Mouse (Mus musculus): ENCODE results near the gene Wnt16.

The Wnt16 gene

DNA sequence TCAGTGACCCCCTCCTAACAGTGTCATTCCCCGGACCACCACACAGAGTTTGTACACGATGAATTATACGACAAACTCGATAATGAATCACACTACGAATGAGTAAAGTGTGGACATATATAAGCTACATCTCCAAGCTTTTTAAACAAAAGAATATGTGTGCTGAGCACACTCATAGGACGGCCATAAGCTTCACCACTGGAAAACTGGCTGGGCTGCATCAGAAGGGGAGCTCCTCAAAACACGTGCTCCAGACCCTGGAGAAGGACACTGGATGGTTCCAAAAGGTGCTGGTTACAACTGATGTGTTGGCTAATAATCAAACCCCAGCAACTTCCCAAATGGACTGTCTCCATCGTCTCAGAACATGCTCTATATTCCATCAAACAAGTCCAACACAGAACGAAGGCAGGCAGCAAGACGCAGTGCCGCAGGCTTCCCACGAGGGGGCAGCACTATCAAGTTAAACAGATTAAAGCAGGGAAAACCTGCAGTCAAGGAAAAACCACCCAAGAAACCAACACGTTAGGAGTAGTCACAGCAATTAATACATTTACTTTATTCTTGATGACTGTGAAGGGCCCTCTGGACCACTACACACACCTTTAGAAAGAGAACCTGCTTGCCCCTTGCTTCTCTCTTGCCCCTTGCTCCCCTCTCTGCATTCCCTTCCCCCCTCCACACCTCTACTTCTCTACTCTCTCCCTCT is 37.5 kb downstream of the Wnt16 start:
- peak; percentile 88 for DNase-seq (ENCODE audit: low spot score)

GRCm38 (mm10) chr6:22326289-22326688 is 38.3 kb downstream of the Wnt16 start:
- DNase-seq (ENCODE audit: low spot score) = no peak

DNA sequence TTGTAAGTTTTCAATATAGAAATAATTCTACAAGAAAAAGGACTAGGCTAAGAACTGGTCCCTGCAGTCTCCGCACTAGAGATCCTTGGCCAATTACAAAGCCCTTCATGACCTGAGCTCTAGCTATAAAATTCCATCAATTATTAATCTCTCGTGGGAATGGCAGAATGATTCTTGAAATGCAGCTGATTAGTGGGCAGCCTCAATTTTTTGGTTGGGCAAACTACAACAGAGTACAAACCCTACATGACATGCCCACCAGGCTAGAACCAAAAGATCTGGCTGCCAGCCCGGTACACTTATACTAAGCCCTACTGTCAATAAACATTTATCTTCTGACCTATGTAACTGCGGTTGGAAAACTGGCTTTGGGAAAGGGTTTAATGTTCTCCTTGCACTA is 39.1 kb downstream of the Wnt16 start:
- no peak for DNase-seq (ENCODE audit: low spot score)

DNA sequence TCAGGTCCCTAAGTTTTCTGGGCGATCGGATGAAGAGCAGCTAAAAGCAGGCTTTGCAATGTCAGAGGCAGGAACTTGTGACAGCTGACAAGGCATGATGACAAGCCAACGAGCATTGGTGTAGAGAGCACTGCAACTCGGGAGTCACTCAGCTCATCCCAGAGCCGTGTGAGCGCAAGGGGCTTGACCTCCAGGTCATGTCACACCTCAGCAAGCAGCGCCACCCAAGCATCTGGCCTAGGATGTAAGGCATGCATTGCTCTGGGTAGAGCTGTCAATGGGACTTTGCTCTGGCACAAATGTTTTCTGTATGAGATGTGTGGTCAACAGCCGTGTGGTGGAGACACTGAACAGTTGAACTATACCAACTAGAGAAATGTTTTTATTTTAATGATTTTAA is 39.9 kb downstream of the Wnt16 start:
- no peak for DNase-seq (ENCODE audit: low spot score)

- DNase-seq (ENCODE audit: low spot score) = no peak
Observed at GRCm38 (mm10) chr6:22330169-22330960, 42.3 kb downstream of the Wnt16 start.

DNA sequence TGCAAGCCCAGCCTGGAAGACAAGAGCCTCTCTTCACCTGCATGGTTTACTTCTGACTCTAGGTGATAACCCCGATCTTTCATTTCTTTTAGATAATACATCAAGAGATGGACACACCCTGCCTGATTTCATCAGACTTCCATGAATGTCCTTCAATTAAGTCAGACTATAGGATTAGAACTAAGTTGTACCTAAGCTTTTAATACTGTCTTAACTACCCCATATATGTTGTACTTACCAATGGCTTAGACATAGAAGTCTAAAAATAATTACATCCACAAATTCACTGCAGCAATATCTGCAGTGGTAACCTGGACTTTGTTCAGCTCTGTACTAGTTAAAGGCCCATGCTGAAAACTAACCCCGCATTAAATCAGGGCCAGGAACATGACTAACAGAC is 44.5 kb downstream of the Wnt16 start:
- no peak for DNase-seq (ENCODE audit: low spot score)

DNA sequence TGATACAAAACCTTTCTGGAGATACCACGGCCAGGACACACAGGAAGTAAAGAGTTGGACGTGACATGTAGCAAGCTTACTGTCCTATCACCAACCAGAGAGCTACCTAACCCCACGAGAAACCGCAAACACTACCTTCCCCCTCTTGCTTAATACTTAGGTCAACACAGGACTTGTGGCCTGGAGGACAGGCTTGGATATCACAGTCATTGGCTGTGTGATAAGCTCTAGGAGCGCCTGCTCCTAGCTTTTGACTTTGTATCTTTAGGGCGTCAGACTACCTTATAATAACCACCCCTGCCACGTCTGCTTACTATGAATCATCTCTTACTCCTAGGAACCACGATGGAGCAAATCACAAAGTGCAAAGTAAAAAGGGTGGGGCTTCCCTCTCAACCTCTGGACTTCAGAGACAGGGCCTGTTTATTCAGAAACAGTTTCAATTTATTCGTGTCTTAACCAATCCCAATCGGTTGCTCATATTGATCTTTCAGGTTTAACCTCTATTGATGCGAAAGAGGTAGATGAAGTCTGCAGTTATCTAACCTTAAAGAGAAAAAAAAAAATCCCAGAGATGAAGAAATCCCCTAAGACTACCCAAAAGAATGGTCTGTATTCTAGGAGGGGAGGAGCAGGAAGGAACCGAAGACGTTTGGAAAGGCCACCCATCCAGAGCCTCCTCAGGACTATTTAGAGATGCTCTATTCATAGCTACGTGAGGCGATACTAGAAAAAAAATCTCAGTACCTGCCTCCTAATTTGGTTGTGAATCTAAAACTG is 51.9 kb downstream of the Wnt16 start:
- no peak for DNase-seq (ENCODE audit: low spot score)

GRCm38 (mm10) chr6:22340779-22341178 is 52.8 kb downstream of the Wnt16 start:
- no peak for DNase-seq (ENCODE audit: low spot score)

DNA sequence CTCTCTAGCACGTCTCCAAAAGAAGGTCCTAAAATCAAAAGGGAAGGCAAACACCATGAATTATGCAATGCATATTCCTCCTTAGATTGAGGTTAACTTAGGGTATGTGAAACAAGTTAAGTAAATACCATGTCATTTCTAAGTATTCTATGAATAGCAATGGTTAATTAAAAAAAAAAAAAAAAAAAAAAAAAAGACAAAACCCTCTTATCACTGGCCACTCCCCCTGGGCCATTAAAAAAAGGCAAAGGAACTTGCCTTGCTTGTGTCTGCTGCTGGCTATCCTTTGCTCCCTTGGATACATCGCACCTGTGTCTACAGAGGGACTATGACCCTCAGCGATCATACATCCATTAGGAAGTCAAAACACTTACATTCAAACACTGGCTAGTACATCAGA is 55.3 kb downstream of the Wnt16 start:
- no peak for DNase-seq (ENCODE audit: low spot score)

GRCm38 (mm10) chr6:22343706-22344105 is 55.7 kb downstream of the Wnt16 start:
- DNase-seq (ENCODE audit: low spot score) = no peak

- DNase-seq (ENCODE audit: low spot score) = no peak
Observed at GRCm38 (mm10) chr6:22344443-22344842, 56.4 kb downstream of the Wnt16 start.

GRCm38 (mm10) chr6:22347132-22347902 is 59.3 kb downstream of the Wnt16 start:
- DNase-seq (ENCODE audit: low spot score) = no peak
